Mouse (Mus musculus): ENCODE results near the gene Nkain4.

GRCm38 (mm10) chr2:180986449-180986848 lies 31.9 kb upstream of the Nkain4 start, which contains the start of gene Col20a1:
- TF ChIP-seq POLR2A (IDR thresholded peaks at IDR 0.05; ENCODE audit: low read depth, low read length) (no peak), CTCF (IDR thresholded peaks at IDR 0.05; ENCODE audit: extremely low read depth, insufficient read depth, insufficient read length, insufficient replicate concordance) (no peak)

Measured in spleen, adult 2 months (tissue).